Mouse (Mus musculus) ES-Bruce4 (cell line): ENCODE measurements at regions not wholly inside any gene's neighbourhood (a gene's known extent, or its start where the extent isn't known, plus 50 kb on each side); places are given as distances from the start of the nearest gene placed in this dataset.
"Not testable (repeated sequence)": the region's sequence is repeated elsewhere in the genome, so short reads cannot be mapped to it uniquely, and the experiment has no call there.

ENCODE experiments used
- H3K27ac ChIP-seq: 2 replicates; pipeline ENCODE4 v1.5.1; 2012; ENCODE audit warnings: low read length, inconsistent platforms; ENCODE audit not compliant: insufficient read depth
- H3K27me3 ChIP-seq: 2 replicates; pipeline ENCODE4 v1.6.1; 2012; ENCODE audit warnings: mild to moderate bottlenecking, low read length, inconsistent platforms; ENCODE audit not compliant: control insufficient read depth, poor library complexity, insufficient read depth, severe bottlenecking
- H3K36me3 ChIP-seq: 2 replicates; pipeline ENCODE4 v1.6.1; 2012; ENCODE audit warnings: inconsistent platforms, mild to moderate bottlenecking, low read length, moderate library complexity; ENCODE audit not compliant: control insufficient read depth, poor library complexity, insufficient read depth, severe bottlenecking
- H3K4me1 ChIP-seq: one replicate; pipeline ENCODE4 v1.8.1; 2011; ENCODE audit warnings: low read length; ENCODE audit not compliant: control insufficient read depth, insufficient read depth
- H3K4me3 ChIP-seq: 2 replicates; pipeline ENCODE4 v1.5.1; 2011; ENCODE audit warnings: low read depth, mild to moderate bottlenecking, low read length
- H3K9ac ChIP-seq: 2 replicates; pipeline ENCODE4 v1.6.1; 2012; ENCODE audit warnings: low read depth, mild to moderate bottlenecking, inconsistent platforms; ENCODE audit not compliant: poor library complexity, severe bottlenecking
- H3K9me3 ChIP-seq: replicated peaks from 2 replicates; pipeline ENCODE4 v1.6.1; 2012; ENCODE audit warnings: mild to moderate bottlenecking, low read length, inconsistent platforms; ENCODE audit not compliant: control insufficient read depth, poor library complexity, insufficient read depth, severe bottlenecking
- CTCF ChIP-seq: IDR thresholded peaks from one replicate; pipeline ENCODE4 v1.8.1; 2011; ENCODE audit warnings: low read depth, low read length
- EP300 ChIP-seq: IDR thresholded peaks from 2 replicates; pipeline ENCODE4 v1.6.1; 2011; ENCODE audit warnings: low read depth, low read length; ENCODE audit not compliant: insufficient read depth
- POLR2A ChIP-seq: IDR thresholded peaks from one replicate; pipeline ENCODE4 v1.8.1; 2011; ENCODE audit warnings: low read length; ENCODE audit not compliant: insufficient read depth

DNA sequence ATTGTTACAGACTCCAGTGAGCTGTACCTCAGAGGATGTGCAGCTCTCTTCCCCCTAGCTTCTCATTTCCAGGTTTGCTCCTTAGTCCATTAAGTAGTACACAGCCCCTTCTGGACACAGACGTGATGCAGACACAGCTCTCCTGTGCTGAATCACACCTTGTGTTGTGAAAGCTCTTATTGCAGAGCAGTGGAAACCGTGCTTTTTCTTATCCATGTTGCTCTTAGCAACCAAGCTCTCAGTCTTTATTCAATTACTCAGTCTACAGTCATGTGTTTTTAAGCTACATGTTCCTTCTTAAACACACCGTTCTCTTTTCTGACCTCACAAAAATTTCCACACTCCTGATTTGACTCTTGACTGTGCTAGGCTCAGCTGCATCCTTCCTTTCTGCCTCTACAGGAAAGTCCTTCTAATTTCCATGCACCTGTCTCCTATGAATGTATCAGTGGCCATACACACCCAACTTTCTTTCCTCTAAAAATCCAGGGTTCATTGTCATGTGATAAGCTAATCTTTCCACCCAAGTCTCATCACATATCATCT lies 163.0 kb upstream of the Mettl15 start:
- peaks cover 2% of the 10 kb centered on the region; the same call in 1 of the 2 replicates for H3K27me3 ChIP-seq
- no peaks in the 10 kb centered on the region for H3K4me1 ChIP-seq
- H3K27ac ChIP-seq, result no peak overlapping the region
- TF ChIP-seq POLR2A (no peak), EP300 (no peak), CTCF (no peak)
- no peak overlapping the region for H3K4me3 ChIP-seq
- H3K36me3 ChIP-seq, result no peaks in the 10 kb centered on the region
- H3K9me3 ChIP-seq, result no peaks in the 10 kb centered on the region
- H3K9ac ChIP-seq, result no peak overlapping the region

GRCm38 (mm10) chr2:109462246-109462645 lies 181.7 kb upstream of the Mettl15 start:
- H3K27me3 ChIP-seq, H3K36me3 ChIP-seq, H3K9me3 ChIP-seq, H3K9ac ChIP-seq, H3K4me1 ChIP-seq, H3K4me3 ChIP-seq, H3K27ac ChIP-seq: not testable (repeated sequence)

DNA sequence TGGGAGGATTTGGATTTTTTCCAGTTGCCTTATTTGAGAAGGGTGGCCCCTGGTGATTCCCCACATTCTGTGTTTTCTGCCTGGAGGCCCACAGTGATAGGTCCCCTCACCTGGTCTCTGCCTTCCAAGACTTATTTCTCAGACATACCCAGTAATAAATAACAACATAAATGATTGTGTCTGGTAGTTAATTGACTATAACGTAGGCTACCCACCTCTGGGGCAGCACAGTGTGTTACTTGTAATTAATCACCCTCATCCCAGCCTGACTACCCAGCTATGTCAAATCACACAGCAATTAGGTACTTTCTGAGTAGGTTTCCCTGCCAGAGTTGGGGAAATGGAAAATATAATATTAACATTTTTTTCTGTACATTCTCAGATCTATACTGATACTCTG lies 190.2 kb upstream of the Bdnf start:
- no peak overlapping the region for H3K4me3 ChIP-seq

GRCm38 (mm10) chr2:109487591-109487990 lies 186.9 kb upstream of the Bdnf start:
- Histone ChIP-seq H3K9ac (no peak overlapping the region), H3K27me3 (no peaks in the 10 kb centered on the region), H3K9me3 (no peaks in the 10 kb centered on the region), H3K4me1 (no peaks in the 10 kb centered on the region), H3K4me3 (no peak overlapping the region), H3K36me3 (no peaks in the 10 kb centered on the region), H3K27ac (no peak overlapping the region)
- TF ChIP-seq CTCF (no peak), POLR2A (no peak), EP300 (no peak)

More for the DNA sequence above, 190.2 kb upstream of the Bdnf start:
- TF ChIP-seq EP300 (no peak), POLR2A (no peak), CTCF (no peak)
- Histone ChIP-seq H3K36me3 (no peaks in the 10 kb centered on the region), H3K27ac (no peak overlapping the region), H3K4me1 (no peaks in the 10 kb centered on the region), H3K9ac (no peak overlapping the region), H3K9me3 (no peaks in the 10 kb centered on the region), H3K27me3 (no peaks in the 10 kb centered on the region)

GRCm38 (mm10) chr2:109502186-109502585 lies 172.3 kb upstream of the Bdnf start:
- H3K9ac ChIP-seq, result no peak overlapping the region
- H3K9me3 ChIP-seq, result no peaks in the 10 kb centered on the region
- H3K36me3 ChIP-seq, result no peaks in the 10 kb centered on the region
- no peaks in the 10 kb centered on the region for H3K4me1 ChIP-seq
- TF ChIP-seq CTCF (no peak), POLR2A (no peak), EP300 (no peak)
- H3K4me3 ChIP-seq, result no peak overlapping the region
- no peaks in the 10 kb centered on the region for H3K27me3 ChIP-seq
- no peak overlapping the region for H3K27ac ChIP-seq

GRCm38 (mm10) chr2:109504906-109505305 lies 169.6 kb upstream of the Bdnf start:
- Histone ChIP-seq H3K27ac (no peak overlapping the region), H3K9me3 (no peaks in the 10 kb centered on the region), H3K4me3 (no peak overlapping the region), H3K4me1 (no peaks in the 10 kb centered on the region), H3K27me3 (no peaks in the 10 kb centered on the region), H3K9ac (no peak overlapping the region), H3K36me3 (no peaks in the 10 kb centered on the region)
- TF ChIP-seq CTCF (no peak), EP300 (no peak), POLR2A (no peak)
